Mouse (Mus musculus) myocyte (in vitro differentiated cells): ENCODE measurements around the gene Ogg1.

Experiments
- CEBPB ChIP-seq: IDR thresholded peaks from 2 replicates; pipeline ENCODE4 v1.6.1; 2011; ENCODE audit warnings: mild to moderate bottlenecking, moderate library complexity; ENCODE audit not compliant: poor library complexity, insufficient read depth, severe bottlenecking
- E2F4 ChIP-seq: IDR thresholded peaks from one replicate; pipeline ENCODE4 v1.6.1; 2011; ENCODE audit warnings: mild to moderate bottlenecking, control low read depth, moderate library complexity; ENCODE audit not compliant: insufficient read depth
- MAX ChIP-seq: IDR thresholded peaks from one replicate; pipeline ENCODE4 v1.6.1; 2011; ENCODE audit warnings: low read depth, mild to moderate bottlenecking, control low read depth
- MYOG ChIP-seq, 3 experiments: IDR thresholded peaks; one replicate each; pipeline ENCODE4 v1.6.1; 2011; ENCODE audit warnings: control low read depth in 2 of 3, low read depth in 2 of 3, mild to moderate bottlenecking in 2 of 3; ENCODE audit not compliant: insufficient read length in 2 of 3, control insufficient read depth in 1 of 3, insufficient read depth in 1 of 3
- POLR2A ChIP-seq: IDR thresholded peaks from one replicate; pipeline ENCODE4 v1.6.1; 2011; ENCODE audit warnings: low read depth, mild to moderate bottlenecking, control low read depth, moderate library complexity; ENCODE audit not compliant: insufficient read length
- POLR2AphosphoS2 ChIP-seq: IDR thresholded peaks from one replicate; pipeline ENCODE4 v1.6.1; 2011; ENCODE audit warnings: low read depth, control low read depth; ENCODE audit not compliant: insufficient read length
- SRF ChIP-seq: IDR thresholded peaks from one replicate; pipeline ENCODE4 v1.6.1; 2011; ENCODE audit warnings: low read depth; ENCODE audit not compliant: control insufficient read depth, insufficient read length
- TCF12 ChIP-seq: IDR thresholded peaks from one replicate; pipeline ENCODE4 v1.6.1; 2011; ENCODE audit warnings: mild to moderate bottlenecking, control low read depth; ENCODE audit not compliant: poor library complexity, insufficient read depth, severe bottlenecking
- USF1 ChIP-seq: IDR thresholded peaks from one replicate; pipeline ENCODE4 v1.6.1; 2011; ENCODE audit warnings: low read depth, mild to moderate bottlenecking, control low read depth, moderate library complexity

DNA sequence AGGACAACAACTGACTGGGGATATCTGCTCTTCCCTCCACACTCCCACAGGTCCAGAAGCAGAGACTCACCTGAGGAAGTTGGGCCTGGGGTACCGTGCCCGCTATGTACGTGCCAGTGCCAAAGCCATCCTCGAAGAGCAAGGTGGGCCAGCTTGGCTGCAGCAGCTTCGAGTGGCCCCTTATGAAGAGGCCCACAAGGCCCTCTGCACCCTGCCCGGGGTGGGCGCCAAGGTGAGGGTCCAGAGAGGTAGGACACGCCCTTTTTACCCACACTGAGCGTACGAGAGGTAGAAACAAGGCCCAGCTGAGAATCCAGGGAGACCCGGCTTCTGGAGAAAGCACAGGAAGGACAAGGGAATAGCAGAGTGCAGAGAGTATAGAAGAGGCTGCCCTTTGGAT lies 4.9 kb downstream of the Ogg1 start:
- TF ChIP-seq E2F4, result no peak
- TF ChIP-seq POLR2A, result no peak
- TF ChIP-seq POLR2AphosphoS2, result peak; percentile 42
- TF ChIP-seq MAX, result no peak
- no peak for TF ChIP-seq TCF12
- TF ChIP-seq USF1, result no peak
- TF ChIP-seq MYOG (IDR thresholded peaks at IDR 0.05; ENCODE audit: control insufficient read depth in 1 of 3, insufficient read depth in 1 of 3, insufficient read length in 2 of 3, low read depth in 2 of 3), result no peak
- no peak for TF ChIP-seq CEBPB
- no peak for TF ChIP-seq SRF
